Mouse (Mus musculus) myocyte (in vitro differentiated cells): Measurements from ENCODE around the gene Pamr1. TPM values are rescaled to one million over a fixed set of nuclear protein-coding genes. Genes with fewer than 3 reads are reported as not detected.

Experiments used
- H3K27me3 ChIP-seq: one replicate; pipeline ENCODE4 v1.6.1; 2011; ENCODE audit not compliant: control insufficient read depth, insufficient read depth, insufficient read length
- H3K36me3 ChIP-seq: one replicate; pipeline ENCODE4 v1.6.1; 2011; ENCODE audit not compliant: control insufficient read depth, insufficient read depth
- H3K4me2 ChIP-seq: one replicate; pipeline ENCODE4 v1.6.1; 2011; ENCODE audit warnings: low read depth, control low read depth
- H3K4me3 ChIP-seq: one replicate; pipeline ENCODE4 v1.5.1; 2011; ENCODE audit warnings: mild to moderate bottlenecking, control low read depth, moderate library complexity
- H3K79me2 ChIP-seq: one replicate; pipeline ENCODE4 v1.6.1; 2011; ENCODE audit not compliant: control insufficient read depth, insufficient read depth
- H3ac ChIP-seq: one replicate; pipeline ENCODE4 v1.6.1; 2011; ENCODE audit not compliant: control insufficient read depth, insufficient read length
- CEBPB ChIP-seq: IDR thresholded peaks from 2 replicates; pipeline ENCODE4 v1.6.1; 2011; ENCODE audit warnings: mild to moderate bottlenecking, moderate library complexity; ENCODE audit not compliant: poor library complexity, insufficient read depth, severe bottlenecking
- E2F4 ChIP-seq: IDR thresholded peaks from one replicate; pipeline ENCODE4 v1.6.1; 2011; ENCODE audit warnings: mild to moderate bottlenecking, control low read depth, moderate library complexity; ENCODE audit not compliant: insufficient read depth
- MAX ChIP-seq: IDR thresholded peaks from one replicate; pipeline ENCODE4 v1.6.1; 2011; ENCODE audit warnings: low read depth, mild to moderate bottlenecking, control low read depth
- MYOD1 ChIP-seq, 3 experiments: IDR thresholded peaks; one replicate each; pipeline ENCODE4 v1.6.1; 2011; ENCODE audit warnings: control low read depth in 2 of 3, low read depth in 2 of 3, mild to moderate bottlenecking in 2 of 3, moderate library complexity in 1 of 3; ENCODE audit not compliant: insufficient read length in 2 of 3, control insufficient read depth in 1 of 3
- MYOG ChIP-seq, 3 experiments: IDR thresholded peaks; one replicate each; pipeline ENCODE4 v1.6.1; 2011; ENCODE audit warnings: control low read depth in 2 of 3, low read depth in 2 of 3, mild to moderate bottlenecking in 2 of 3; ENCODE audit not compliant: insufficient read length in 2 of 3, control insufficient read depth in 1 of 3, insufficient read depth in 1 of 3
- POLR2A ChIP-seq: IDR thresholded peaks from one replicate; pipeline ENCODE4 v1.6.1; 2011; ENCODE audit warnings: low read depth, mild to moderate bottlenecking, control low read depth, moderate library complexity; ENCODE audit not compliant: insufficient read length
- POLR2AphosphoS2 ChIP-seq: IDR thresholded peaks from one replicate; pipeline ENCODE4 v1.6.1; 2011; ENCODE audit warnings: low read depth, control low read depth; ENCODE audit not compliant: insufficient read length
- REST ChIP-seq: IDR thresholded peaks from one replicate; pipeline ENCODE4 v1.6.1; 2011; ENCODE audit warnings: mild to moderate bottlenecking, control low read depth, moderate library complexity; ENCODE audit not compliant: insufficient read depth, insufficient read length
- SRF ChIP-seq: IDR thresholded peaks from one replicate; pipeline ENCODE4 v1.6.1; 2011; ENCODE audit warnings: low read depth; ENCODE audit not compliant: control insufficient read depth, insufficient read length
- TCF12 ChIP-seq: IDR thresholded peaks from one replicate; pipeline ENCODE4 v1.6.1; 2011; ENCODE audit warnings: mild to moderate bottlenecking, control low read depth; ENCODE audit not compliant: poor library complexity, insufficient read depth, severe bottlenecking
- TCF3 ChIP-seq: IDR thresholded peaks from one replicate; pipeline ENCODE4 v1.6.1; 2011; ENCODE audit warnings: low read depth, control low read depth; ENCODE audit not compliant: insufficient read length
- USF1 ChIP-seq: IDR thresholded peaks from one replicate; pipeline ENCODE4 v1.6.1; 2011; ENCODE audit warnings: low read depth, mild to moderate bottlenecking, control low read depth, moderate library complexity
- polyA plus RNA-seq: library from polyadenylated mRNA; unstranded; fragments of >200 nt; fragmentation: generic; extraction: Trizol; gene quantifications from one replicate; pipeline ENCODE4 v1.2.1, GENCODE M21; 2012; ENCODE audit warnings: missing spikeins

Gene Pamr1
- polyA plus RNA-seq, 1 experiment = not detected

DNA sequence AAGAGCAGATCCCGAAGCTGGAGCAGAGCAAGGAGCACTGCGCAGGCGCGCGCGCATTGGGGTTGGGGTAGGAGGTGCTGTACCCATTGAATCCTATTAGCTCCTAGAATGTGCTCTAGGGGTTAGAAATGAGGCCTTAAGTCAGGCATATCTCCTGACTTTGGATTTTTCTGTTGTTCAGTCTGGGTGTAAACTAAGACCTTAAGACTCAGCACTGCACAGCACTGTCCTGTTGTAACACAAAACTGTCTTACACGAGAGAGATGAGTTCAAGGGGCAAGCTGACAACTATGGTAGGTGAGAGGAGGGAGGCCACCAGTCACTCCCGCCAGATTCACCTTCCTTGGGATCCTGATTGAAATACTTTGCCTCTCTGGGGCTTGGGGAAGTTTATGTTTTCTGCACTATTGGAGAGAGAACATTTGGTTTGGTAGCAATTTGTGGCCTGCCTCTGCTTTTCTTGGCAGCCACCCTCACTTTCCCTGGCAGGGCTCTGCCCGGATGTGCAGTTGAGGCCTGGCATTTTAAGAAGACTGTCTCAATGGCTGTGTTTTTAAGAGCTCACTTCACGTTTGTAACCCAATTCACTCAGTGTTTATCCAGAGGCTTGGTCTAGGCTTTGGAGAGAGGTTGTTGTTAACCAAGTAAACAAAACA lies 99.2 kb downstream of the Pamr1 start:
- no peak for TF ChIP-seq TCF3
- no peak for TF ChIP-seq TCF12
- no peak for TF ChIP-seq POLR2A
- no peak for TF ChIP-seq POLR2AphosphoS2
- TF ChIP-seq MAX = no peak
- no peak for TF ChIP-seq CEBPB
- TF ChIP-seq MYOD1 (IDR thresholded peaks at IDR 0.05; ENCODE audit: control insufficient read depth in 1 of 3, insufficient read length in 2 of 3, low read depth in 2 of 3) = no peak
- TF ChIP-seq E2F4 = no peak
- TF ChIP-seq MYOG (IDR thresholded peaks at IDR 0.05; ENCODE audit: control insufficient read depth in 1 of 3, insufficient read depth in 1 of 3, insufficient read length in 2 of 3, low read depth in 2 of 3) = no peak
- TF ChIP-seq USF1 = no peak
- TF ChIP-seq REST = no peak
- Histone ChIP-seq H3K36me3 (no peaks in the 10 kb centered on the region), H3K4me2 (no peak overlapping the region), H3K4me3 (no peak overlapping the region), H3K27me3 (peaks cover 5% of the 10 kb centered on the region), H3ac (no peak overlapping the region), H3K79me2 (no peaks in the 10 kb centered on the region)

DNA sequence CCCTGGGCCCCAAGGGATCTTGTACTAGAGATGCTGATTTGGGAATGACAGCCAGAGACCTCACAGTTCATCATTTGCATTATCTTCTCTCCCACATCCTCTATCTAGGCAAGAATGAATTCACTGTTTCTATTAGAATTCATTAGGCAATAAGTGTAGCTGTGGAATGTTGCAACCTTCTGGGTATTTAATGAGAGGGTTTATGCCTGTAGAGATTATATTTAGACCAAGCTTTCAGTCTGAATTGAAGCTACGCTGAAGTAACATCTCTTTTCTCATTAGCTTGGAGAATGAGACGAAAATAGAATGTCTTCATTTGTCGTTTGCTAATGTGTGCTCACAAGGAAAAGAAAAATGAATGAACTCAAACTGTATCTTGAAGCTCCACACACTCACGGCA lies 100.5 kb downstream of the Pamr1 start:
- Histone ChIP-seq H3K4me3 (no peak overlapping the region), H3K79me2 (no peaks in the 10 kb centered on the region), H3K27me3 (peaks cover 5% of the 10 kb centered on the region), H3K36me3 (no peaks in the 10 kb centered on the region), H3ac (no peak overlapping the region), H3K4me2 (no peak overlapping the region)
- no peak for TF ChIP-seq POLR2A
- no peak for TF ChIP-seq MYOG (IDR thresholded peaks at IDR 0.05; ENCODE audit: control insufficient read depth in 1 of 3, insufficient read depth in 1 of 3, insufficient read length in 2 of 3, low read depth in 2 of 3)
- TF ChIP-seq REST = no peak
- TF ChIP-seq TCF3 = no peak
- no peak for TF ChIP-seq MAX
- TF ChIP-seq POLR2AphosphoS2 = no peak
- TF ChIP-seq SRF = no peak
- no peak for TF ChIP-seq E2F4
- no peak for TF ChIP-seq MYOD1 (IDR thresholded peaks at IDR 0.05; ENCODE audit: control insufficient read depth in 1 of 3, insufficient read length in 2 of 3, low read depth in 2 of 3)
- TF ChIP-seq USF1 = no peak
- no peak for TF ChIP-seq TCF12

DNA sequence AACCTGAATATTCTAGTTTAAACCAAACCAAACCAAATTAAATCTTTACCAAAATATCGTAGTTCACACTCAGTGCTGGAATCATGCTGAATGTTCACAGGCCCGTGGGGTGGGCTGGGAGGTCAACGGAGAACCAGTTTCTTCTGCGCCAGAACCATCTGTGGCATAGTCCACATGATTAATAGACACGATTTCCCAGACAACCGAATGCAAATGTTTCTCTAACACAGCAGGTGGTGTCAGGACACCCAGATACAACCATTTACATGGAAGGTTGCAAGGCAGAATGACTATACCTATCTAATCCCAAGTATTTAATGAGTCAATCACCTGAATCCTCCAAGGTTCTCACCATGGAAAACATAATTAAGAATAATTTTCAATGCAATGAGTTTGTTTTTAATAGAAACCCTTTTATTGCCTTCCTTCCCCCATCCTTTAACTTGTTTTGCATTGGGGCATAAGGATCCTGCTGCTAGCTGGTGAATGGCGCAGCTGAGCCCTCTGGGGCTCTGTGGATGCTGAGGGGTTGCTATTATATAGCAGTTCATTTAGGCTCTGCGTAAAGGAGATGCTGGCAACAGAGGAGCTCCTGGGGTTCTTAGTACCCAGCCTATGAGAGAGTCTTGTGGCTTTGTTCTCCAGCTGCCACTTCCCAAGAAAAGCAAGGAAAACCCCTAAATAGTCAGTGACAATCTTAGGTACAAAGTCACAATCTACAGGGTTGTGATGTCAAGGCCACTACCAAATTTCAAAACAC lies 106.3 kb downstream of the Pamr1 start:
- TF ChIP-seq REST (no peak), POLR2A (no peak), MAX (no peak), CEBPB (no peak), SRF (no peak), E2F4 (no peak), POLR2AphosphoS2 (no peak), USF1 (no peak), MYOD1 (IDR thresholded peaks at IDR 0.05; ENCODE audit: control insufficient read depth in 1 of 3, insufficient read length in 2 of 3, low read depth in 2 of 3) (no peak), MYOG (IDR thresholded peaks at IDR 0.05; ENCODE audit: control insufficient read depth in 1 of 3, insufficient read depth in 1 of 3, insufficient read length in 2 of 3, low read depth in 2 of 3) (no peak), TCF12 (no peak), TCF3 (no peak)
- H3K4me2 ChIP-seq = no peak overlapping the region
- no peaks in the 10 kb centered on the region for H3K79me2 ChIP-seq
- H3K27me3 ChIP-seq = peaks cover 27% of the 10 kb centered on the region
- H3K36me3 ChIP-seq = no peaks in the 10 kb centered on the region
- H3K4me3 ChIP-seq = no peak overlapping the region
- H3ac ChIP-seq = no peak overlapping the region

DNA sequence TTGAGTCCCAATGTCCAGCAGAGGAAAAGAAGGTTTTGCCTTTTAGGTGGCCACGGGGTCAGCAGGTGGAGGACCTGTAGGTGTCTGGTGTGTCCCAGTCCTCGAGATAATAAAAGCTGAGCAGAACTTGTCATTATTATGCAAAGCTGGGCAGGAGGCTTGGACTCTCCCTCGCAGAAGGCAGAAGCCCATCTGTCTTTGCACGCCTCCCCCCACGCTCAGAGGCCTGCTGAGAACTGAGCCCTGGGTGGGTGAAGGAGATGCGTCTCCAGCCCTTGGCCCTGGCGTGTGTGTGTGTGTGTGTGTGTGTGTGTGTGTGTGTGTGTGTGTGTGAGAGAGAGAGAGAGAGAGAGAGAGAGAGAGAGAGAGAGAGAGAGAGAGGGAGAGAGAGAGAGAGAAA lies 107.9 kb downstream of the Pamr1 start:
- peaks cover 33% of the 10 kb centered on the region for H3K27me3 ChIP-seq
- no peak for TF ChIP-seq MYOD1 (IDR thresholded peaks at IDR 0.05; ENCODE audit: control insufficient read depth in 1 of 3, insufficient read length in 2 of 3, low read depth in 2 of 3)
- TF ChIP-seq TCF12 = no peak
- no peak for TF ChIP-seq POLR2A
- TF ChIP-seq MYOG (IDR thresholded peaks at IDR 0.05; ENCODE audit: control insufficient read depth in 1 of 3, insufficient read depth in 1 of 3, insufficient read length in 2 of 3, low read depth in 2 of 3) = no peak
- TF ChIP-seq E2F4 = no peak
- TF ChIP-seq USF1 = no peak
- TF ChIP-seq MAX = no peak
- TF ChIP-seq REST = no peak
- no peak for TF ChIP-seq TCF3
- TF ChIP-seq SRF = no peak
- TF ChIP-seq CEBPB = no peak
- no peak for TF ChIP-seq POLR2AphosphoS2
- H3K36me3 ChIP-seq = no peaks in the 10 kb centered on the region
- no peak overlapping the region for H3K4me3 ChIP-seq
- H3K4me2 ChIP-seq = no peak overlapping the region
- H3ac ChIP-seq = no peak overlapping the region
- H3K79me2 ChIP-seq = no peaks in the 10 kb centered on the region
